Mouse (Mus musculus) layer of hippocampus, adult 9-11 months (tissue): ENCODE results near the gene Tubg1.

Experiments used
- DNase-seq: peaks from one replicate; pipeline ENCODE4 v3.0.0; 2022

The Tubg1 gene

GRCm38 (mm10) chr11:101119761-101120544 lies at the start of gene Tubg1, which contains the start of gene Retreg3:
Gene Tubg1, plus strand, starts transcription at chr11:101119938.
Gene Retreg3, minus strand, starts transcription at chr11:101119893.
- peak; percentile 99 for DNase-seq

DNA sequence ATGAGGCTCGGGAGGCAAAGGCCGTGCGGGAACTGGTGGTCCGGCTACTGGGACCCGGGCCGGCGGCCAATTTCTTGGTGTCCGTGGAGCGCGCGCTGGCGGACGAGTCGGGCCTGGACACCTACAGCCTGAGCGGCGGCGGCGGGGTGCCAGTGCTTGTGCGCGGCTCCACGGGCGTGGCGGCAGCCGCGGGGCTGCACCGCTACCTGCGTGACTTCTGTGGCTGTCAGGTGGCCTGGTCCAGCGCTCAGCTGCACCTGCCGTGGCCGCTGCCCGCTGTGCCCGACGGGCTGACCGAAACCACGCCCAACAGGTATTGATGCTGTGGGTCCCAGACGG lies 49.6 kb upstream of the Tubg1 start:
- DNase-seq = no peak

DNA sequence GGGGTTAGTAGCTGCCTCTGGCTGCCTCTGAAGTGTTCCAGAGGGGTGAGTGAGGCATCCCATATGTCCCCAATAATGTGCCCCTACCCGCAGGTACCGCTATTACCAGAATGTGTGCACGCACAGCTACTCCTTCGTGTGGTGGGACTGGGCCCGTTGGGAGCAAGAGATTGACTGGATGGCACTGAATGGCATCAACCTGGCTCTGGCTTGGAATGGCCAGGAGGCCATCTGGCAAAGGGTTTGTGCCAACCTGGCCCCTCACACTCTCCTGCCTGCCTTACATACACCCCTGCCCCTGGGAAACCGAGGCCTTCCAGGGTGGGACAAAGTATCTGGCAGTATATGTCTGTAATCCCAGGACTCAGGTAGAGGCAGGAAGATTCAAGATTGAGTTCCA lies 48.8 kb upstream of the Tubg1 start:
- DNase-seq = no peak

DNA sequence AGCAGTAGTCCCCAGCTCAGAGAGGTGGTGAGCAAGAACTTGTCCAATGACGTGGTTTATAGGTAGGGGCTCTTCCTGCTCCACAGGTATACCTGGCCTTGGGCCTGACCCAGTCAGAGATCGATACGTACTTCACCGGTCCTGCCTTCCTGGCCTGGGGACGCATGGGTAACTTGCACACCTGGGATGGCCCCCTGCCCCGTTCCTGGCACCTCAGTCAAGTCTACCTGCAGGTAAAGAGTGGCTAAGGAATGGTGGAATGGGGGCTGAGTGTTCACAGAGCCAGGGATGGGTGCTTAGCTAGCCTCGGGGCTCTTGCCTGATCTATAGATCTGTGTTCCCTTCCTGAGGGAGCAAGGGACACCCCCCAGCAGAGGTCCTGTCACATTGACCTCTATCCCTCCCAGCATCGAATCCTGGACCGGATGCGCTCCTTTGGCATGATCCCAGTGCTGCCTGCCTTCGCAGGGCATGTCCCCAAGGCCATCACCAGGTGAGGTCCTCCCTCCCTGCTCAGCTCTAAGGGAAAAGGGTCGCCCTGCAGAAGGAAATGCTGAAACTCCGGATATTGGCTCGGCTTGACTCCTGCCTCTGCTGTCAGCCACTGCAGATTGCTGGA lies 47.8 kb upstream of the Tubg1 start:
- DNase-seq = no peak

DNA sequence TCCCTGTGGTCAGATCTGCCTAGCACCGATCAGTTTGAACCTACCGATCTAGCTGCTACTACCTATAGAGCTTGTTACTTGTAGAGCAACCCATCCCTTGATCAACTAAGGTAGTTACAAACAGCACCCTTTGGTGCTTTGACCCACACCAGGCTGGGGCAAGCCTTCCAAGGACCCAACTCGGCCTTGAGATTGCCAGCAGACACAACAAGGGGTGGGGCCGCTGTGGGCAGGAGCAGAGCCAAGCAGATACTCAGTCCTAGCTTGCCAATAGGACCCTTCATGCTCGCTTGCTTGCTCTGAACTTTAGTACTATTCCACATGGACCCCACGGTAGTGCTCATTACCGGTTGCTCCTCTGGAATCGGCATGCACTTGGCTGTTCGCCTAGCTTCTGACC lies 41.6 kb upstream of the Tubg1 start, which contains the start of gene Hsd17b1:
TSS of gene Hsd17b1 (plus strand) at position 291 of the 400 bp plus-strand sequence.
- DNase-seq = no peak

- DNase-seq = peak; percentile 4
Measured at GRCm38 (mm10) chr11:101079746-101080145, 40.0 kb upstream of the Tubg1 start.

DNA sequence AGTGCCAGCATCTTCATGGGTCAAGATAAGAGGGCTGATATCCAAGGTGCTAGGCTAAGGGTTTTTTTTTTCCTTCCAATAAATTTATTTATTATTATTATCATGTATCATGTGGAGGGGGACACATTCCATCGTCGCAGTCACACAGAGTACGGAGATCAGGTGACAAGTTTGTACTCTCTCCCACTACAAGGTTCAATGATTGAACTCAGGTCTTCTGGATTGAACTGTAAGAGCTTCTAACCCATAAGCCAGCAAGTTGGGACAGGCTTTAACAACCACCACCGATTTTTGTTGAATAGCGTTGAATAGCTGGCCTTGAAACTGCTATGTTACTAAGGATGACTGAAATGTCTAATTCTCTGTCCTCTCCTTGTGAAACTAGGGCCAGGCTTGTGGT lies 39.3 kb upstream of the Tubg1 start:
- DNase-seq = peak; percentile 2

- peak; percentile 4 for DNase-seq
Measured at GRCm38 (mm10) chr11:101081659-101082058, 38.1 kb upstream of the Tubg1 start.

GRCm38 (mm10) chr11:101082208-101083082 lies 37.3 kb upstream of the Tubg1 start, which contains the start of gene Coasy:
Gene Coasy, plus strand, starts transcription at chr11:101082565.
- peak; percentile 93 for DNase-seq

DNA sequence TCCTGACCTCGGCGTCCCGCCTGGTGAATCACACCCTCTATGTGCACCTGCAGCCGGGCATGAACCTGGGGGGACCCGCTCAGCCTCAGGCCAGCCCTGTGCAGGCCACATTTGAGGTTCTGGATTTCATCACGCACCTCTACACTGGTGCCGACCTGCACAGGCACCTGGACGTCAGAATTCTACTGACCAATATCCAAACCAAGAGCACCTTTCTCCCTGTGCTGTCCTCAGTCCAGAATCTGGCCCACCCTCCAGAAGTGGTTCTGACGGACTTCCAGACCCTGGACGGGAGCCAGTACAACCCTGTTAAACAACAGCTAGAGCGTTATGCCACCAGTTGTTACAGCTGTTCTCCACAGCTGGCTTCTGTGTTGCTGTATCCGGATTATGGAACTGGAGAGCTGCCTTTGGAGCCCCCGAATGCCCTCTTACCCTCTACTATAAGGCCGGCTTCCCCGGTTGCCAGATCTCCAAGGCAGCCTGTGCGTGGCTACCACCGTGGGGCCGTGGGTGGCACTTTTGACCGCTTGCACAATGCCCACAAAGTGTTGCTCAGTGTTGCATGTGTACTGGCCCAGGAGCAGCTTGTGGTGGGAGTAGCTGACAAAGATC lies 36.5 kb upstream of the Tubg1 start:
- DNase-seq = no peak

GRCm38 (mm10) chr11:101084246-101084645 lies 35.5 kb upstream of the Tubg1 start:
- no peak for DNase-seq

DNA sequence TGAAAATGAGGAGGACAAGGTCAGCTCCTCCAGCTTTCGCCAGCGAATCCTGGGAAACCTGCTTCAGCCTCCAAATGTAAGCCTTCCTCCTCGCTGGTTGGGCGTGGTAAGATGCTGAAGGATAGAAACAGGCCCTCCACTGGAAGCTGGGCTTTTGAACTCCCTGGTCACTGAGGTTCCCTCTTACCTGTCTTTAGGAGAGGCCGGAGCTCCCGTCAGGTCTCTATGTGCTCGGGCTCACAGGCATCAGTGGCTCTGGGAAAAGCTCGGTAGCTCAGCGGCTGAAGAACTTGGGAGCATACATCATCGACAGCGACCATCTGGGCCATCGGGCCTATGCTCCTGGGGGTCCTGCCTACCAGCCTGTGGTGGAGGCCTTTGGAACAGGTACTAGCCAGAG lies 34.9 kb upstream of the Tubg1 start:
- DNase-seq = no peak

GRCm38 (mm10) chr11:101085617-101086322 lies 34.0 kb upstream of the Tubg1 start:
- DNase-seq = no peak

GRCm38 (mm10) chr11:101086323-101086674 lies 33.4 kb upstream of the Tubg1 start:
- no peak for DNase-seq

- DNase-seq = peak; percentile 94
Measured at GRCm38 (mm10) chr11:101086756-101087681, 32.7 kb upstream of the Tubg1 start, which contains the start of gene Mlx. Gene Mlx, plus strand, starts transcription at chr11:101087277.

- no peak for DNase-seq
Measured at GRCm38 (mm10) chr11:101087682-101088055, 32.1 kb upstream of the Tubg1 start.

- DNase-seq = no peak
Measured at GRCm38 (mm10) chr11:101089931-101090330, 29.8 kb upstream of the Tubg1 start.

GRCm38 (mm10) chr11:101094930-101095313 lies 24.8 kb upstream of the Tubg1 start:
- no peak for DNase-seq

DNA sequence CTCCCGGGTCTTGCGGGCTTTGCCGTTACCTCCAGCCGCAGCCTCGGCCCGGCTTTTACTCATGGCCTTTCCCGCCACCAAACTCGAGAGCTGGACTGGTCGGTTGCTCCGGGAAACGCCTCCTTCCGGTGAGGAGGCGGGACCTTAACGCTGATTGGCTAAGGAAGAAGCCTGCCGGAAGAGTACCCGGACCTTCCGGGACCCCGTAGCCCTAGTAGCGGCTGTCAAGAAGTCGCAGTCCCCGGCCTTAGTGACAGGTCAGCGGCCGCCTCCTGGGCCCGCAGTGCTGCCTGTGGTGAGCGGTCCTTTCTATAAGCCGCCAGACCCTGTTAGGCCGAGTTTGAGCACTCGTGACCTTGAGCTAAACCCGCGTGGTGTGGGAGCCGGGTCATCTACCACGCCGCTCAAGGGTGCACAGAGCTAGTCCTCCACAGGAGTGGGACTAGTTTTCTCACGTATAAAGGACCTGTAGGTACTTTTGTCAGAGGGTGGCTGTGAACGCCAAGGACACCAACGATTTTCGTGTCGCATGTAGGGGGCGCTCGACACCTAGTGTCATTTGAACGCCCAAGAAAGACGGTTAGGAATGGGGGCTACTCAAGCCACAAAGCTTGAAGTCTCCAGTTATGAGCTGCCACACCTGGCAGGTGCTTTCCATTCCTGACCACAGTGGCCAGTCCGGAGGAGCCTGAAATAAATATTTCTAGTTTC lies 24.3 kb upstream of the Tubg1 start, which contains the start of gene Psmc3ip:
TSS of gene Psmc3ip (minus strand) at position 123 of the 711 bp plus-strand sequence.
- peak; percentile 95 for DNase-seq

DNA sequence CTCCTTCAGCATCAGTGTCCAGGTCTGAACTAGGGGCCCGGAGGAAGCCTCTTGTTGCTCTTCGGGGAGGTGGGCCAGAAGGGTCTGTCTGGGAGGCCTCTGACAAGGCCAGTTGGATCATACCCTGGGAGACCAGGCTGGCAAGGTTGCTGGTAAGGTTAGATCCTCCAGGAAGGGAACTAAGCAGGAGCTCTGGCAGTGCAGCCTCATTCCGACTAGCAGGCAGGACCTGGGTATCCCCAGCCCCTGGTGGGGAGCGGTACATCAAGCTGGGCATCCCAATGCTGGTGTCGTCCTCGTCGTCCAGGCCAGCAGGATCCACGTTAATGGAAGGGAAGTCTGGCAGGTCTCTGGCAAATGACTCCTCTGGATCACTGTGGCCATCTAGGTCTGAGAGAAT lies 21.5 kb upstream of the Tubg1 start:
- no peak for DNase-seq
